ENCODE assay signal across 8 mouse cellular contexts in genomic region chr15:26620279-26620678, GRCm38 (mm10).
DNase-seq lines count a peak whose midpoint lies in the region; ATAC-seq and TF ChIP-seq lines count a peak whose summit lies in the region.

No protein-coding gene starts in this region.

- no peak overlapping the region for H3K4me2 ChIP-seq in liver, embryonic 12.5 days

- H3K27me3 ChIP-seq in liver, adult 2 months (ENCODE audit: control insufficient read depth, insufficient read depth, low read length): no peaks in the 10 kb centered on the region
- H3K27me3 ChIP-seq in liver, embryonic 12.5 days (replicated peaks): no peaks in the 10 kb centered on the region

- no peaks in the 10 kb centered on the region for H3K79me2 ChIP-seq in liver, adult 2 months (ENCODE audit: control insufficient read depth, insufficient read depth, low read length)

- ATAC-seq in liver, embryonic 12.5 days: no peak
- no peak for ATAC-seq in erythroid progenitor cell, adult 5-6 weeks (replicated peaks; ENCODE audit: low FRiP score, poor library complexity, severe bottlenecking)

- no peak overlapping the region for H3K27ac ChIP-seq in liver, adult 2 months (replicated peaks; ENCODE audit: insufficient read depth, low read depth, low read length)
- no peak overlapping the region for H3K27ac ChIP-seq in liver, embryonic 12.5 days

- H3K4me3 ChIP-seq in liver, adult 2 months (ENCODE audit: insufficient read depth, low read depth, low read length): no peak overlapping the region
- no peak overlapping the region for H3K4me3 ChIP-seq in liver, embryonic 12.5 days

- no peaks in the 10 kb centered on the region for H3K9me3 ChIP-seq in liver, embryonic 12.5 days (replicated peaks)

- 40% methylated on average over 5 of the region's 5 CpGs for WGBS in liver, adult 2 months
- WGBS in liver, embryonic 12.5 days (ENCODE audit: insufficient replicate concordance): 59% methylated on average over 5 of the region's 5 CpGs

- H3K36me3 ChIP-seq in liver, adult 2 months (ENCODE audit: control insufficient read depth, insufficient read depth, low read length): no peaks in the 10 kb centered on the region
- no peaks in the 10 kb centered on the region for H3K36me3 ChIP-seq in liver, embryonic 12.5 days

- no peak for DNase-seq in liver, adult 2 months (ENCODE audit: extremely low read depth, low read depth, low spot score)
- DNase-seq in cerebellum, postnatal 36 days: peak; percentile 19 to 30
- peak; percentile 21 for DNase-seq in gastrocnemius, postnatal 25 days
- peak; percentile 11 to 70 for DNase-seq in layer of hippocampus, adult 18-20 months (ENCODE audit: low spot score in 2 of 2)
- DNase-seq in lung, postnatal 36 days: peak; percentile 70
- peak; percentile 21 for DNase-seq in right cerebral cortex, postnatal 4 days

- no peaks in the 10 kb centered on the region for H3K4me1 ChIP-seq in liver, adult 2 months (ENCODE audit: control insufficient read depth, insufficient read depth, low read length)
- H3K4me1 ChIP-seq in liver, embryonic 12.5 days: no peaks in the 10 kb centered on the region

- TF ChIP-seq CTCF in liver, adult 2 months (IDR thresholded peaks at IDR 0.05; ENCODE audit: low read depth, low read length): peak; percentile 57; the same call in 1 of the 2 replicates

- H3K9ac ChIP-seq in liver, adult 2 months (ENCODE audit: low read depth, low read length): no peak overlapping the region
- H3K9ac ChIP-seq in liver, embryonic 12.5 days: no peak overlapping the region

- TF ChIP-seq POLR2A in liver, adult 2 months (IDR thresholded peaks at IDR 0.05; ENCODE audit: extremely low read depth, insufficient read depth, low read length): no peak
